Mouse (Mus musculus): ENCODE results near the gene Gfap.

DNA sequence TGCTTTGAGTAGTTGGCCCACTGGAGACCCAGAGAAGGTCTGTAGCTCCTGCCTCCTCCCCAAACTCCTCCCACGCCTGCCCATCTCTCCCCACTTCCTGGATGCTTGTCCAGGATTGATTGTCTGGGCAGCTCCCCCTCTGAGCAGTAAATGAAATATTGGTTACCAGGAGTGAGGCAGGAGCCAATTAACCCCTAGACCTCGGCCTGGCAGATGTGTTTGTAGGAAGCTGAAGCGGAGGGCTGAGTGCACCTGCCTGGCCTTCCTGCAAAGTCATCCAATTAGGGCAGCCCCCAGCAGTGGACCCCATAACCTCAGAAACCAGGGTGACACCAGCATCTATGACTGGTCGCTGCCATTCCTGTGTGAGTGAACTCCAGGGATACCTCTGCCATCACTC lies 35.6 kb upstream of the Gfap start:
- TF ChIP-seq EP300 (IDR thresholded peaks at IDR 0.05; ENCODE audit: low read length) = no peak
- no peak for TF ChIP-seq USF1 (IDR thresholded peaks at IDR 0.05; ENCODE audit: low read depth, low read length)
- no peak for TF ChIP-seq MXI1 (IDR thresholded peaks at IDR 0.05; ENCODE audit: low read depth, low read length)
- TF ChIP-seq ZKSCAN1 (IDR thresholded peaks at IDR 0.05; ENCODE audit: borderline replicate concordance, low read depth, low read length) = no peak
- no peak for TF ChIP-seq POLR2A (IDR thresholded peaks at IDR 0.05; ENCODE audit: low read depth, low read length)
- no peak for TF ChIP-seq E2F4 (IDR thresholded peaks at IDR 0.05; ENCODE audit: insufficient replicate concordance, low read depth, low read length)
- TF ChIP-seq CTCF (conservative IDR thresholded peaks at IDR 0.05 in 1 of 2, IDR thresholded peaks at IDR 0.05 in 1 of 2; ENCODE audit: low read depth in 2 of 2, low read length in 2 of 2) = no peak
- TF ChIP-seq JUND (conservative IDR thresholded peaks at IDR 0.05; ENCODE audit: low read depth, low read length) = no peak
- no peak for TF ChIP-seq MAX (IDR thresholded peaks at IDR 0.05; ENCODE audit: low read length)
- TF ChIP-seq BHLHE40 (IDR thresholded peaks at IDR 0.05; ENCODE audit: low read depth, low read length) = no peak
- no peak for TF ChIP-seq MAFK (IDR thresholded peaks at IDR 0.05; ENCODE audit: insufficient replicate concordance, low read length)
- no peak for TF ChIP-seq MYC (IDR thresholded peaks at IDR 0.05; ENCODE audit: low read depth, low read length)
- no peak for TF ChIP-seq CHD1 (IDR thresholded peaks at IDR 0.05; ENCODE audit: low read depth, low read length)
- no peak for TF ChIP-seq PAX5 (IDR thresholded peaks at IDR 0.05; ENCODE audit: low read length)

Data from CH12.LX (cell line).